Mouse (Mus musculus) forebrain, embryonic 15.5 days (tissue): ENCODE data around the gene Notch2. TPM values are rescaled to one million over a fixed set of nuclear protein-coding genes. Genes with fewer than 3 reads are reported as not detected.
A peak's percentile ranks its signal among the peaks of the same experiment; 100 is the strongest.

Source experiments
- ATAC-seq: fragments of 200-750 bp; cut with Nextera tagmentation; replicated peaks from 2 replicates; pipeline ENCODE4 v1.8.0; 2017; ENCODE audit warnings: mild to moderate bottlenecking, moderate TSS enrichment, moderate library complexity
- H3K27ac ChIP-seq: fragments of 300-500 bp; sonication (generic); replicated peaks from 2 replicates; pipeline ENCODE4 v1.5.1; 2015; ENCODE audit warnings: mild to moderate bottlenecking, inconsistent platforms
- H3K27me3 ChIP-seq: fragments of 300-500 bp; sonication (generic); 2 replicates; pipeline ENCODE4 v1.6.1; 2015; ENCODE audit warnings: inconsistent platforms
- H3K36me3 ChIP-seq: fragments of 300-500 bp; sonication (generic); 2 replicates; pipeline ENCODE4 v1.6.1; 2015; ENCODE audit warnings: mild to moderate bottlenecking, inconsistent platforms
- H3K4me1 ChIP-seq: fragments of 300-500 bp; sonication (generic); 2 replicates; pipeline ENCODE4 v1.6.1; 2015; ENCODE audit warnings: inconsistent platforms
- H3K4me2 ChIP-seq: fragments of 300-500 bp; sonication (generic); replicated peaks from 2 replicates; pipeline ENCODE4 v1.6.1; 2015; ENCODE audit warnings: mild to moderate bottlenecking, inconsistent platforms
- H3K4me3 ChIP-seq: fragments of 300-500 bp; sonication (generic); 2 replicates; pipeline ENCODE4 v1.5.1; 2015; ENCODE audit warnings: mild to moderate bottlenecking, inconsistent platforms
- H3K9ac ChIP-seq: fragments of 300-500 bp; sonication (generic); replicated peaks from 2 replicates; pipeline ENCODE4 v1.6.1; 2015; ENCODE audit warnings: mild to moderate bottlenecking, inconsistent platforms
- H3K9me3 ChIP-seq: fragments of 300-500 bp; sonication (generic); 2 replicates; pipeline ENCODE4 v1.6.1; 2016; ENCODE audit warnings: inconsistent platforms
- WGBS: fragments of 180-500 bp; shearing (Covaris S2); methylation state at CpG from one replicate; pipeline ENCODE4 v1.1.7; 2015; ENCODE audit warnings: mixed read lengths; 5-methylcytosine and 5-hydroxymethylcytosine counted together
- polyA plus RNA-seq: library from polyadenylated mRNA; unstranded; fragments of >200 nt; fragmentation: Nextera tagmentation; extraction: Ambion mirVana; gene quantifications from 2 replicates; pipeline ENCODE4 v1.2.1, GENCODE M21; 2015

Gene Notch2
- polyA plus RNA-seq: 17.8 and 18.9 TPM in 2 replicates

- Histone ChIP-seq H3K9me3 (no peaks in the 10 kb centered on the region), H3K4me1 (peaks cover 41% of the 10 kb centered on the region), H3K36me3 (no peaks in the 10 kb centered on the region), H3K4me2 (peak within 1 kb of the TSS; percentile 79), H3K4me3 (peak within 1 kb of the TSS; percentile 67), H3K9ac (peak within 1 kb of the TSS; percentile 65), H3K27ac (peak within 1 kb of the TSS; percentile 58), H3K27me3 (no peaks in the 10 kb centered on the region)
- peak; percentile 88 for ATAC-seq
- under 1% methylated on average over 94 of the region's 95 CpGs for WGBS
Observed at GRCm38 (mm10) chr3:98013401-98014281, at the start of gene Notch2. Gene Notch2 (plus strand): TSS chr3:98013527.

GRCm38 (mm10) chr3:97964878-97965353 is 48.4 kb upstream of the Notch2 start:
- Histone ChIP-seq H3K27me3 (no peaks in the 10 kb centered on the region), H3K9ac (no peak overlapping the region), H3K36me3 (no peaks in the 10 kb centered on the region), H3K9me3 (no peaks in the 10 kb centered on the region), H3K4me1 (no peaks in the 10 kb centered on the region), H3K27ac (no peak overlapping the region), H3K4me2 (no peak overlapping the region), H3K4me3 (no peak overlapping the region)
- WGBS: 87% methylated on average over 14 of the region's 14 CpGs
- no peak for ATAC-seq

DNA sequence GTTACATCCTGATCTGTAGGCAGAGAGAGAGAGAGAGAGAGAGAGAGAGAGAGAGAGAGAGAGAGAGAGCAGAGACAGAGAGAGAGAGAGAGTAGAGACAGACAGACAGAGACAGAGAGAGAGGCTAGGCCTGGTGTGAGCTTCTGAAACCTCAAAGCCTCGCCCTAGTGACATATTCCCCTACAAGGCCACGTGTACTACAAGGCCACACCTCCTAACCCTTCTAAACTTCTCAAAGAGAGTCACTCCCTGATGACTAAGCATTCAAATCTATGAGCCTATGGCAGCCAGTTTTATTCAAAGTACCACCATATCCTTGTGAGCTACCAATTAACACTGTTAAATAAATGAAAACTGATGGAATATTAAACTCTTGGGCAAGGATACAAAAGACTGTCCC is 45.7 kb upstream of the Notch2 start:
- WGBS: 69% methylated on average over 2 of the region's 2 CpGs
- no peak for ATAC-seq

DNA sequence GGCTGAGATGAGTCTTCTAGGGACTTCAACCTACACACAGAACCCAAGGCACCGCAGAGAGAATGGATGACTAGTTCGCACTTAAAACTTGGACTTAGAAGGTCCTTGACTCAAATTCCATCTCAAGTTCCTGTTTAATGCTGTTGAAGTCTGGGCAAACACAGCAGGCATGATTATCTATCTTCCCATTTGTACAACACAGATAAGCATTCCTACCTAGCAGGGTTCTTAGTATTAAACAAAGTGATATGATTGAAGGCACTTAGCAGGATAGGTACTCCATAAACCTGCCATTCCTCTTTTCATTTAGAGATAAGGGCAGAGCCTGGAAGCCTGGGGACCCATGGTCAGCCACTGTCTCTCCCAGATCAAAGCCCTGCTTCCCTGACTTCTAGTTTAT is 45.1 kb upstream of the Notch2 start:
- H3K4me2 ChIP-seq: no peak overlapping the region
- 96% methylated on average over 2 of the region's 2 CpGs for WGBS
- H3K4me3 ChIP-seq: no peak overlapping the region
- ATAC-seq: no peak
- no peak overlapping the region for H3K9ac ChIP-seq
- H3K9me3 ChIP-seq: no peaks in the 10 kb centered on the region
- H3K27ac ChIP-seq: no peak overlapping the region
- no peaks in the 10 kb centered on the region for H3K36me3 ChIP-seq
- no peaks in the 10 kb centered on the region for H3K27me3 ChIP-seq
- H3K4me1 ChIP-seq: no peaks in the 10 kb centered on the region

More for the DNA sequence above, 45.7 kb upstream of the Notch2 start:
- H3K4me1 ChIP-seq: no peaks in the 10 kb centered on the region
- no peaks in the 10 kb centered on the region for H3K27me3 ChIP-seq
- no peak overlapping the region for H3K27ac ChIP-seq
- no peak overlapping the region for H3K4me2 ChIP-seq
- H3K36me3 ChIP-seq: no peaks in the 10 kb centered on the region
- no peaks in the 10 kb centered on the region for H3K9me3 ChIP-seq
- H3K4me3 ChIP-seq: no peak overlapping the region
- no peak overlapping the region for H3K9ac ChIP-seq

GRCm38 (mm10) chr3:97969019-97969418 is 44.3 kb upstream of the Notch2 start:
- no peaks in the 10 kb centered on the region for H3K36me3 ChIP-seq
- ATAC-seq: no peak
- no peaks in the 10 kb centered on the region for H3K27me3 ChIP-seq
- H3K4me2 ChIP-seq: no peak overlapping the region
- no peaks in the 10 kb centered on the region for H3K4me1 ChIP-seq
- no peak overlapping the region for H3K27ac ChIP-seq
- H3K9ac ChIP-seq: no peak overlapping the region
- no peak overlapping the region for H3K4me3 ChIP-seq
- whole genome bisulfite sequencing: 74% methylated on average over 1 of the region's 1 CpGs
- H3K9me3 ChIP-seq: no peaks in the 10 kb centered on the region

DNA sequence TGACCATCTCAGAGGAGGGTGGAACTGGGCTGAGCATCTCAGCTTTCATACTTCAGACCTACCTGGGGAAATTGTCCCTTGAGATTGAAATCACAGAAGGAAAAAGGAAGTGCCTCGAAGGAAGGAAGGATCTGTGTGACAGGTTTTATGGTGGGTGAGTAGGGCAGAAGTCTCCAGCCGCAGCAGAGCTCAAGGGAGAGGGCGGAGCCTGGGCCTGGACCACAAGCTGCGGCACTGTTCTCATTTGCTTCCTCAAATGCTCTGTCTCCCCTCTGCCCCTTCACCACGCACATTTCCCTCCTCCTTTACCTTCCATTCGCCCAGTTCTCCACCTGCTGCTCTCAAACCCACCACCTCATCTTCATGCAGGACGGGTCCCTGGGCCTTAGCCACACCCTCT is 42.2 kb upstream of the Notch2 start:
- Histone ChIP-seq H3K4me1 (no peaks in the 10 kb centered on the region), H3K9ac (no peak overlapping the region), H3K27ac (no peak overlapping the region), H3K9me3 (no peaks in the 10 kb centered on the region), H3K4me3 (no peak overlapping the region), H3K4me2 (no peak overlapping the region), H3K27me3 (no peaks in the 10 kb centered on the region), H3K36me3 (no peaks in the 10 kb centered on the region)
- WGBS: 34% methylated on average over 7 of the region's 7 CpGs
- no peak for ATAC-seq

- H3K9ac ChIP-seq: no peak overlapping the region
- no peak overlapping the region for H3K27ac ChIP-seq
- no peak overlapping the region for H3K4me2 ChIP-seq
- no peaks in the 10 kb centered on the region for H3K4me1 ChIP-seq
- WGBS: 77% methylated on average over 5 of the region's 5 CpGs
- ATAC-seq: no peak
- no peak overlapping the region for H3K4me3 ChIP-seq
- no peaks in the 10 kb centered on the region for H3K36me3 ChIP-seq
- H3K9me3 ChIP-seq: no peaks in the 10 kb centered on the region
- H3K27me3 ChIP-seq: no peaks in the 10 kb centered on the region
Observed at GRCm38 (mm10) chr3:97972200-97972599, 41.1 kb upstream of the Notch2 start.

DNA sequence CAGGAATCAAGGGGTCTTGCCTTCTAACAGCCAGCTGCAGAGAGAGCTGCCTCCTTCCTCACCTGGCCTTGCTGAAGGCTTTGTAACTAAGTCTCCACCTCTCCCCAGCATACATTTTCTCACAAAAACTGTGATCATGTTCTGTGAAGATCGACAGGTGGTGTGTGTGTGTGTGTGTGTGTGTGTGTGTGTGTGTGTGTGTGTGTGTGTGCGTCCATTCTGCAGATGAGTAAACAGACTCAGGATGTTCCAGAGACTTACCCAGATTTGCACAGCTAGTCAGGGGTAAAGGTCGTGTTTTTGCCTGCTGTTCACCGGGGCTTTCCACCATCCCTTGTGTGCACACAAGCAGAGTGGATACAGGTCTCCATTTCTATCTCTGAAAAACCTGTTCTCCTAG is 40.6 kb upstream of the Notch2 start:
- Histone ChIP-seq H3K36me3 (no peaks in the 10 kb centered on the region), H3K27me3 (no peaks in the 10 kb centered on the region), H3K9ac (no peak overlapping the region), H3K9me3 (no peaks in the 10 kb centered on the region), H3K4me1 (no peaks in the 10 kb centered on the region), H3K27ac (no peak overlapping the region), H3K4me3 (no peak overlapping the region), H3K4me2 (no peak overlapping the region)
- ATAC-seq: no peak
- 82% methylated on average over 4 of the region's 4 CpGs for WGBS

GRCm38 (mm10) chr3:97973306-97973705 is 40.0 kb upstream of the Notch2 start:
- Histone ChIP-seq H3K4me2 (no peak overlapping the region), H3K4me3 (no peak overlapping the region), H3K27ac (no peak overlapping the region), H3K27me3 (no peaks in the 10 kb centered on the region), H3K36me3 (no peaks in the 10 kb centered on the region), H3K4me1 (no peaks in the 10 kb centered on the region), H3K9me3 (no peaks in the 10 kb centered on the region), H3K9ac (no peak overlapping the region)
- no peak for ATAC-seq
- 36% methylated on average over 2 of the region's 2 CpGs for WGBS

- H3K4me3 ChIP-seq: no peak overlapping the region
- ATAC-seq: no peak
Observed at GRCm38 (mm10) chr3:97974197-97974770, 39.0 kb upstream of the Notch2 start.

GRCm38 (mm10) chr3:97976706-97977105 is 36.6 kb upstream of the Notch2 start:
- no peaks in the 10 kb centered on the region for H3K27me3 ChIP-seq
- no peaks in the 10 kb centered on the region for H3K4me1 ChIP-seq
- no peaks in the 10 kb centered on the region for H3K36me3 ChIP-seq
- no peak overlapping the region for H3K27ac ChIP-seq
- H3K9me3 ChIP-seq: no peaks in the 10 kb centered on the region
- no peak for ATAC-seq
- no peak overlapping the region for H3K4me2 ChIP-seq
- H3K4me3 ChIP-seq: no peak overlapping the region
- WGBS: 71% methylated on average over 6 of the region's 6 CpGs
- H3K9ac ChIP-seq: no peak overlapping the region

More at GRCm38 (mm10) chr3:97974197-97974770, 39.0 kb upstream of the Notch2 start:
- H3K36me3 ChIP-seq: no peaks in the 10 kb centered on the region
- no peak overlapping the region for H3K9ac ChIP-seq
- H3K27ac ChIP-seq: no peak overlapping the region
- no peaks in the 10 kb centered on the region for H3K9me3 ChIP-seq
- 89% methylated on average over 6 of the region's 6 CpGs for WGBS
- H3K4me2 ChIP-seq: no peak overlapping the region
- H3K27me3 ChIP-seq: no peaks in the 10 kb centered on the region
- H3K4me1 ChIP-seq: no peaks in the 10 kb centered on the region

- ATAC-seq: no peak
- no peak overlapping the region for H3K27ac ChIP-seq
- H3K9ac ChIP-seq: no peak overlapping the region
- no peaks in the 10 kb centered on the region for H3K9me3 ChIP-seq
- H3K4me1 ChIP-seq: no peaks in the 10 kb centered on the region
- no peaks in the 10 kb centered on the region for H3K27me3 ChIP-seq
- H3K36me3 ChIP-seq: no peaks in the 10 kb centered on the region
- 79% methylated on average over 2 of the region's 2 CpGs for WGBS
- no peak overlapping the region for H3K4me3 ChIP-seq
- no peak overlapping the region for H3K4me2 ChIP-seq
Observed at GRCm38 (mm10) chr3:97978710-97979109, 34.6 kb upstream of the Notch2 start.
